Mouse (Mus musculus): Measurements from ENCODE around the gene Ube2v1. TPM values are rescaled to one million over a fixed set of nuclear protein-coding genes. Genes with fewer than 3 reads are reported as not detected.

Ube2v1 gene
- polyA plus RNA-seq, 1 experiment from 2014 or later: 122 TPM

DNA sequence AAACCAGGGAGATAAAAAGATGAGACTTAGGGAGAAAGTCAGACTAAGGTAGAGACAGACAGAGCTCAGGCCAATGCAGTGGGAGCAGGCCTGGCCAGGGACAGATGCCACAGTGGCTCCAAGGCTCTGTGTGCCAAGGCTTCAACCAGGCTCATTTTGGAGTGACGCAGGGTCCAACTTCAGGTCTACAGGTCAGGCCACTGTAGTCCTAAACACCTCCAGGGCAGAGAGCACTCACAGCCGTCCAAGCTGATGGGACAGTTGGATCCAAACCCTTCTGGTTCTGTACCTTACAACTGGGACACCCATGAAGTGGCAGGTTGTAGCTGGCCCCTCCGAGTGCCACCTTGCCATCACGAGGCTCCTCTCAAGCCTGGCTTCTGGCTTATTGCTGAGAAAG, 26.1 kb upstream of the Ube2v1 start:
- H3K4me2 ChIP-seq (ENCODE audit: low read depth, low read length): no peak overlapping the region
- peaks cover 2% of the 10 kb centered on the region for H3K27me3 ChIP-seq (ENCODE audit: insufficient read depth, low read length)
- WGBS (ENCODE audit: insufficient replicate concordance): 85% methylated on average over 4 of the region's 4 CpGs
- H3K9me3 ChIP-seq (ENCODE audit: low read length): no peaks in the 10 kb centered on the region
- H3K27ac ChIP-seq (ENCODE audit: low read depth): peak overlapping the region; percentile 95; the same call in 1 of the 2 replicates
- H3K9ac ChIP-seq (replicated peaks): no peak overlapping the region
- ATAC-seq (no peak), DNase-seq (no peak)
- H3K4me1 ChIP-seq (ENCODE audit: insufficient read depth): peaks cover 43% of the 10 kb centered on the region
- TF ChIP-seq EP300 (IDR thresholded peaks at IDR 0.05; ENCODE audit: low read depth): no peak
- no peak for TF ChIP-seq CTCF (IDR thresholded peaks at IDR 0.05; ENCODE audit: low read depth)
- H3K36me3 ChIP-seq (replicated peaks; ENCODE audit: insufficient read depth, low read length): peaks cover 19% of the 10 kb centered on the region
- no peak overlapping the region for H3K4me3 ChIP-seq (ENCODE audit: low read depth, low read length)

DNA sequence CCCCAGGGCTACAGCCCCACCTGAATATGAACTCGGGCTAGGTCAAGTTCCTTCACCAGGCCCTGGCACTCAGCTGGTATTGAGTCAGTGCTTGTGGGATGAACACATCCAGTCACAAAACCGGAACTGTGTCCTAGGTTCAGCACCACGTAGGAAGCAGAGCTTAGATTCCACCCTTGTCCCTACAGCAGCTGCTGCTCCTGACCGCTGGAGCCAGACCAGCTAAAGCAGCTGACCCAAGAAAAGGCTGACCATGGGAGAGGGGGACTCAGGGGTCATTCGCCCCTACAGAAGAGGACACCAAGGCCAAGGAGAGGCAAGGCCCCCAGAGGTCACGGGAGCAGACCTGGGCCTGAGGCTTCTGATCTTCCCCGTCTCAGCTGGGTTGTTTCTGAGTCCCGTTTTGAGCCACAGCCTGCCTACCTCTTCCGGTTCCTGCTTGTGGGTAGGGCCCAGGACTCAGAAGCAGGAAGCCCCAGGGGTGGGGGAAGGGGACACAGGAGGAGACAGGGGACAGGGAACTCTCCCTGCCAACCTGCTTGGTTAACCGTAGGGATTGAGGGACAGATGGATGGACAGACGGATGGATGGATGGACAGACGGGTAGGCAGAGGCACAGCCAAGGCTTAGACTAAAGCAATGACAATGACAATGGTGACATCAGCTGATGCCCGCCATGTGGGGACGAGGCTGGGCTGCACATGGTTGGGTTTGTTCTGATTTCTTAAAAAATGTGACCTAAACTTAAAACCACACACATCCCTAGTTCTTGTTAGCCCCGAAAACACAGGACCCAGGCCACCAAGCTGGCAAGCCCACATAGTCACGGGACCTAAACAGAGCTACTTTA, 25.0 kb upstream of the Ube2v1 start:
- Histone ChIP-seq H3K9me3 (ENCODE audit: low read length) (no peaks in the 10 kb centered on the region), H3K27me3 (ENCODE audit: insufficient read depth, low read length) (peaks cover 2% of the 10 kb centered on the region; the same call in 1 of the 2 replicates), H3K4me2 (ENCODE audit: low read depth, low read length) (peak overlapping the region; percentile 56), H3K4me3 (ENCODE audit: low read depth, low read length) (peak overlapping the region; percentile 10; the same call in 1 of the 2 replicates), H3K9ac (replicated peaks) (peak overlapping the region; percentile 8; the same call in 1 of the 2 replicates), H3K36me3 (replicated peaks; ENCODE audit: insufficient read depth, low read length) (peaks cover 26% of the 10 kb centered on the region), H3K4me1 (ENCODE audit: insufficient read depth) (peaks cover 40% of the 10 kb centered on the region), H3K27ac (ENCODE audit: low read depth) (peak overlapping the region; percentile 95)
- TF ChIP-seq CTCF (IDR thresholded peaks at IDR 0.05; ENCODE audit: low read depth) (no peak), EP300 (IDR thresholded peaks at IDR 0.05; ENCODE audit: low read depth) (0 out of 2 replicates have a peak, but pooled peaks have one; percentile 31)
- ATAC-seq (0 out of 2 replicates have a peak, but pooled peaks have one; percentile 3), DNase-seq (peak; percentile 72)
- 34% methylated on average over 16 of the region's 16 CpGs for WGBS (ENCODE audit: insufficient replicate concordance)

DNA sequence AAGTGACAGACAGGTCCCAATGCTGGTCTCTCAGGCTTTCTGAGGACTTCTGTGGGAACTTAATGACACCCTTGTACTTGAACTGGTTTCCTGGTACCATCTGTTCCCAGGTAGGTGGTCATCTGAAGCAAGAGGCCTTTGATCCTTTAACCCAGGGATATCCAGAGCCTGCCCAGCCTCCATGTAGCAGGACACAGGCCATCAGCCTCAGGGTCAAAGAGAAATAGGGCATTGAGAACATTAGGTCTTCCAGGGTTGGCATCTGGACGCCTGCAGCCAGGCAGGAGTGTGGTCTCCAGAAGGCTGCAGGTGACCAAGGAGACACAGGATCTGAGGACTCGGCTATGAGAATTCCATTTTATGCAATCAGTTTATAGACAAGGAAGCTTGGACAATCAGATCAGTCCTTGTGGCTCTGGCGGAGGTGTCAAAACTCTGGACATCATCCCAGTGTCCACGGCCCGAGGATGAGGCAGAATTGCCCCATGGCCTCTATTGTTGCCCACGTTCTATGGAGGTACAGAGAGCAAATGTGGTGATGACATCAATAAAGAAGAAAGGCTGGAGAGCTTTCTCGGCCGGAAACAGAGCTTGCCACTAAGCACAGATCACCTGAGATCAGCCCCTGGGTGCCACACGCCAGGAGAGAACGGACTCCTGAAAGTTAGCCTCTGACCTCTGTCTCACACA, 23.2 kb upstream of the Ube2v1 start:
- Histone ChIP-seq H3K4me3 (ENCODE audit: low read depth, low read length) (no peak overlapping the region), H3K9ac (replicated peaks) (no peak overlapping the region), H3K4me2 (ENCODE audit: low read depth, low read length) (no peak overlapping the region), H3K27ac (ENCODE audit: low read depth) (no peak overlapping the region), H3K36me3 (replicated peaks; ENCODE audit: insufficient read depth, low read length) (peaks cover 30% of the 10 kb centered on the region), H3K9me3 (ENCODE audit: low read length) (no peaks in the 10 kb centered on the region), H3K27me3 (ENCODE audit: insufficient read depth, low read length) (peaks cover 2% of the 10 kb centered on the region; the same call in 1 of the 2 replicates), H3K4me1 (ENCODE audit: insufficient read depth) (peaks cover 26% of the 10 kb centered on the region)
- WGBS (ENCODE audit: insufficient replicate concordance): 81% methylated on average over 10 of the region's 10 CpGs
- no peak for ATAC-seq
- TF ChIP-seq CTCF (IDR thresholded peaks at IDR 0.05; ENCODE audit: low read depth) (no peak), EP300 (IDR thresholded peaks at IDR 0.05; ENCODE audit: low read depth) (no peak)
- DNase-seq: no peak

DNA sequence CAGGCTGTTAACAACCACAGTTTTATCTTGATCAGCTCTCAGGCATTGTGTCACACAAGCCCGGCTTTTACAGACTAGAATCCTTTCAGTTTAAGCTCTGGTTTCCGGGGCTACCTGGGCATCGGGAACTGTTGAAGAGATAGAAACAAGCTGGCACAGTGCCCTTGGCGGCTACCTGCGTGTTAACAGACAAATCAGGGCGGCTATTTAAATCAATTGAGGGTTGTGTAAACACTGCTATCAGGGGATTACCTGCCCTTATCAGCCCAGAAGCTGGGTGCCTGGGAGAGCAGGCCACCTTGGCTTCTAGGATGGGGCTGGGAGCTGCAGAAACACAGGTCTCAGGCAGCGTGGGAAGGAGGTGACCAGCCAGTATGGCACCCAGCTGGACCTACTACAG, 20.8 kb upstream of the Ube2v1 start:
- DNase-seq (no peak), ATAC-seq (no peak)
- Histone ChIP-seq H3K9me3 (ENCODE audit: low read length) (no peaks in the 10 kb centered on the region), H3K4me1 (ENCODE audit: insufficient read depth) (peaks cover 25% of the 10 kb centered on the region), H3K27me3 (ENCODE audit: insufficient read depth, low read length) (no peaks in the 10 kb centered on the region), H3K4me3 (ENCODE audit: low read depth, low read length) (no peak overlapping the region), H3K4me2 (ENCODE audit: low read depth, low read length) (no peak overlapping the region), H3K9ac (replicated peaks) (no peak overlapping the region), H3K36me3 (replicated peaks; ENCODE audit: insufficient read depth, low read length) (peaks cover 24% of the 10 kb centered on the region), H3K27ac (ENCODE audit: low read depth) (no peak overlapping the region)
- 62% methylated on average over 7 of the region's 7 CpGs for WGBS (ENCODE audit: insufficient replicate concordance)
- TF ChIP-seq CTCF (IDR thresholded peaks at IDR 0.05; ENCODE audit: low read depth): no peak
- no peak for TF ChIP-seq EP300 (IDR thresholded peaks at IDR 0.05; ENCODE audit: low read depth)

DNA sequence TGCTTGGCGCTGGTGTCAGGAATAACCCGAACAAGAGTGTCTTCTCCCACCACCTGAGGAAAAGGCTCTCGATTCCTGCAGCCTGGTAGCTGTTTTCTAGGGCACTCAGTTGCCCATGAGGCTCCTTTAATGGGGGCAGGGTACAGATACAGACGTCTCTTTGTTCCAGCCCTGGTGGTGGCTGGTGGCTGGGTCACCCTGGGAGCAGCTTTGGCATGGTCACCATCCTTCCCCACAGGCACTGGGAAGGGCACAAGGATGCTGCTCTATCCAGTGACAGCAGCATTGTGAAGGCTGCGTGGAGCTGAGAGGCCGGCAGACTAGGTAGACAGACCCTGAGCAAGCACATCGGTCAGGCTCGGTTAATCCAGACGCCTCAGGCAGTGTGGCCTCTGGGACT, 19.7 kb upstream of the Ube2v1 start:
- 87% methylated on average over 9 of the region's 9 CpGs for WGBS (ENCODE audit: insufficient replicate concordance)
- Histone ChIP-seq H3K9me3 (ENCODE audit: low read length) (no peaks in the 10 kb centered on the region), H3K4me1 (ENCODE audit: insufficient read depth) (peaks cover 19% of the 10 kb centered on the region), H3K9ac (replicated peaks) (no peak overlapping the region), H3K4me3 (ENCODE audit: low read depth, low read length) (no peak overlapping the region), H3K27ac (ENCODE audit: low read depth) (no peak overlapping the region), H3K27me3 (ENCODE audit: insufficient read depth, low read length) (no peaks in the 10 kb centered on the region), H3K36me3 (replicated peaks; ENCODE audit: insufficient read depth, low read length) (peaks cover 21% of the 10 kb centered on the region), H3K4me2 (ENCODE audit: low read depth, low read length) (no peak overlapping the region)
- DNase-seq (no peak), ATAC-seq (no peak)
- no peak for TF ChIP-seq EP300 (IDR thresholded peaks at IDR 0.05; ENCODE audit: low read depth)
- TF ChIP-seq CTCF (IDR thresholded peaks at IDR 0.05; ENCODE audit: low read depth): no peak
